Mouse (Mus musculus) midbrain, embryonic 10.5 days (tissue): Measurements from ENCODE around the gene Dcbld2. TPM values are rescaled to one million over a fixed set of nuclear protein-coding genes. Genes with fewer than 3 reads are reported as not detected.

Experiments used
- DNase-seq: peaks from one replicate; pipeline ENCODE4 v3.0.0-alpha.2; 2017; ENCODE audit warnings: low spot score
- H3K27ac ChIP-seq: fragments of 300-500 bp; sonication (generic); replicated peaks from 2 replicates; pipeline ENCODE4 v1.5.1; 2016; ENCODE audit warnings: mild to moderate bottlenecking
- H3K27me3 ChIP-seq: fragments of 300-500 bp; sonication (generic); 2 replicates; pipeline ENCODE4 v1.6.1; 2016; ENCODE audit warnings: low read depth, mild to moderate bottlenecking; ENCODE audit not compliant: poor library complexity, severe bottlenecking
- H3K36me3 ChIP-seq: fragments of 300-500 bp; sonication (generic); 2 replicates; pipeline ENCODE4 v1.6.1; 2016; ENCODE audit warnings: mild to moderate bottlenecking, moderate library complexity
- H3K4me1 ChIP-seq: fragments of 300-500 bp; sonication (generic); 2 replicates; pipeline ENCODE4 v1.6.1; 2016
- H3K4me3 ChIP-seq: fragments of 300-500 bp; sonication (generic); 2 replicates; pipeline ENCODE4 v1.5.1; 2016; ENCODE audit warnings: mild to moderate bottlenecking, moderate library complexity
- H3K9me3 ChIP-seq: fragments of 300-500 bp; sonication (generic); replicated peaks from 2 replicates; pipeline ENCODE4 v1.6.1; 2016; ENCODE audit warnings: mild to moderate bottlenecking
- WGBS: fragments of 180-500 bp; shearing (Covaris S2); methylation state at CpG from one replicate; pipeline ENCODE4 v1.1.7; 2016; 5-methylcytosine and 5-hydroxymethylcytosine counted together
- polyA plus RNA-seq: library from polyadenylated mRNA; unstranded; fragments of >200 nt; fragmentation: Nextera tagmentation; extraction: Ambion mirVana; gene quantifications from 2 replicates; pipeline ENCODE4 v1.2.1, GENCODE M21; 2016

The Dcbld2 gene
- polyA plus RNA-seq: 6.5 and 7.5 TPM in 2 replicates

DNA sequence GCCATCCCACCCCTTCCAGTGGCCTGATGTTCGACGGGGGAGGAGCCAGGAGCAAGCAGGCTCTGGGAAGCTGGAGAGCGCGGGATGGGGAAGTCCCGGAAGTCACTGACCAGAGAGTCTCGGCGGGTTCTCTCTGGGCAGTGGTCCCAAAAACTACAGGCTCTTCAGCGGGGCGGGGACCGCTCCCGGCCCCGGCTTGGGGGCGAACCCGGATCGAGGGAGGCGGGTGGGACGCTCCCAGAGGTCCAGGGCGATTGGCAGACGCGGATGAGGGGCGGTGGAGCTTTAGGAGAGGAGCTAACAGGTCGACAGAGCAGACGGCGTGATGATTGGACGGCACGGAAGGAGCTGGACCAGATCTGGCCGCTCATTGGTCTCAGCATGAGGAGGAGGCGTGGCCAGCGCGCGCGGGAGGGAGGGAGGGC is at the start of gene Dcbld2:
Gene Dcbld2 (plus strand): TSS at position 382 of the 425 bp plus-strand sequence.
- Histone ChIP-seq H3K4me1 (peaks cover 23% of the 10 kb centered on the region), H3K4me3 (peak within 1 kb of the TSS; percentile 92), H3K27ac (peak within 1 kb of the TSS; percentile 95), H3K27me3 (no peaks in the 10 kb centered on the region), H3K36me3 (no peaks in the 10 kb centered on the region), H3K9me3 (no peaks in the 10 kb centered on the region)
- WGBS: under 1% methylated on average over 30 of the region's 32 CpGs
- peak; percentile 98 for DNase-seq

DNA sequence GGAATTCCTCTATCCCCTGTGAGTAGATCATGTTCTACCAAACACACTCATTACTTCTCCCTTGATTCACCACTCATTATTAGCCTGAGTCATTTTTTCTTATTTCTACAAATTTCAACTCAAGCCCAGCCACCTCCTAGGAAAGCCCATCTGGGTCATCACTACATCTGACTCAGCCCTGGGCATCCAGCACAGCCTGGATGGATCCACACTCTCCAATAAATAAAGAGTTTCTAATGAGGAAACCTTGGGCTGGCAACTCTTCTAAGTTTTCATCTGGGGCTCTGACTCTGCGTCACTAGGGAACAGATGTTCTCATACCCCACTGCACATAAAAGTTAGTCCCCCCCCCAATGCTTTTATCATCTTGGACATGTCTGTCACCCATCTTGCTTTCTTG is 31.1 kb upstream of the Dcbld2 start:
- H3K27ac ChIP-seq: no peak overlapping the region
- H3K9me3 ChIP-seq: no peaks in the 10 kb centered on the region
- no peaks in the 10 kb centered on the region for H3K4me1 ChIP-seq
- no peak overlapping the region for H3K4me3 ChIP-seq
- WGBS: 86% methylated on average over 1 of the region's 1 CpGs
- no peak for DNase-seq
- H3K27me3 ChIP-seq: no peaks in the 10 kb centered on the region
- H3K36me3 ChIP-seq: no peaks in the 10 kb centered on the region

DNA sequence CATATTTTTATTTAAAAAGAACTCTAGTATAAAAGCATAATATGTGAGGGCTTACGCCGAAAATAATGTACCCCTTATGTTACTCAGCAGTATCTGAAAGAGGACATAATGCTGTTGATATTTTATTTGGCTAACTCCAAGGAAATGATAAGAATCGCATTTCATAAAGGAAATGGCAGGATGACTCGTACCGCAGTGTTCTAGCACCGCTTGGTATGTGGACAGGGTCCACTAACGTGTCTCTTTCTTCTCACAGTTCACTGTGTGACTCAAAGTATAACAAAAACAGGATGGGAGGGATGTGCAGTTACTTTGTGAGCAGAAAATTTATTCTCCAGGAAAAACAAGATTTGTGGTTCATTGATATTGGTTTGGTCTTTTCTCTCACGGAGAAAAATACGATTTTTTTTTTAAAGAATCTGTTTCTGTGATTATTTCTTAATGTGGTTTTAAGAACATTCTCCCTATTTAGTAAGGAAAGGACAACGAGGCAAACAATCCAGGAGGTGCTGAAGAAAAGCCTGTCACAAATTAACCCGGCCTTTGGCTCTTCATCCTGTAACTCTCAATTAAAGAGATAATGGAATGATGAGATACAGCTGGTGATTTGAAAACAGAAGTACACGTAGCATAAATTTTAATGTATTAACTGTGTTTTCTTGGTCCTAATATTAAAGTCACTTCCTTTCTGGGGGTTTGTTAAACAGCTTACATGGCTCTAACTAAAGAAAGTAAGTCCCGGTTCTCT is 30.3 kb upstream of the Dcbld2 start:
- H3K27ac ChIP-seq: no peak overlapping the region
- 83% methylated on average over 13 of the region's 13 CpGs for WGBS
- no peaks in the 10 kb centered on the region for H3K4me1 ChIP-seq
- no peak for DNase-seq
- no peaks in the 10 kb centered on the region for H3K9me3 ChIP-seq
- no peak overlapping the region for H3K4me3 ChIP-seq
- H3K36me3 ChIP-seq: no peaks in the 10 kb centered on the region
- H3K27me3 ChIP-seq: no peaks in the 10 kb centered on the region

DNA sequence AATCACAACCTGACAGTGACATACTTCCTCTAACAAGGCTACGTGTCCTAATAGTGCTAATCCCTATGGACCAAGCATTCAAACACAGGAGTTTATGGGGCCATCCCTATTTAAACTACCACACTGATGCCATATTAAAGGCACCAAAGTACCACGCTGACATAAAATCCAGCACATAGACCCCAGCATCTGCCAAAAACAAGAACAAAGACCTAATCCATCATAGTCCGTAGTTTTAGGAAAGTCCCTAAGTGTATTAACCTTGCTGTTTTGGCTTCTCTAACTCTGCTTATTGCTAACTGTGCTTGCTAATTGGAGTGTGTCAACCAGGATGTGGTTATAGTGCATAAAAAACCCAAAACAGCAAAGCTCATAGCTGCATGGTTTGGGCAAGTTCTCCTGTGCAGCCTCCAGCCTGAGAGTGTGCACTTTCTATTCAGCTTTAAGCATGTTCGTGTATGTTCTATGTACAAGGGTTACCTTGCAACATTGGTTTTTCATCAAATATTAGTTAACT is 21.9 kb upstream of the Dcbld2 start:
- H3K27ac ChIP-seq: no peak overlapping the region
- no peaks in the 10 kb centered on the region for H3K9me3 ChIP-seq
- DNase-seq: no peak
- peaks cover 9% of the 10 kb centered on the region for H3K4me1 ChIP-seq
- H3K36me3 ChIP-seq: no peaks in the 10 kb centered on the region
- no peaks in the 10 kb centered on the region for H3K27me3 ChIP-seq
- WGBS: 93% methylated on average over 4 of the region's 4 CpGs
- no peak overlapping the region for H3K4me3 ChIP-seq

DNA sequence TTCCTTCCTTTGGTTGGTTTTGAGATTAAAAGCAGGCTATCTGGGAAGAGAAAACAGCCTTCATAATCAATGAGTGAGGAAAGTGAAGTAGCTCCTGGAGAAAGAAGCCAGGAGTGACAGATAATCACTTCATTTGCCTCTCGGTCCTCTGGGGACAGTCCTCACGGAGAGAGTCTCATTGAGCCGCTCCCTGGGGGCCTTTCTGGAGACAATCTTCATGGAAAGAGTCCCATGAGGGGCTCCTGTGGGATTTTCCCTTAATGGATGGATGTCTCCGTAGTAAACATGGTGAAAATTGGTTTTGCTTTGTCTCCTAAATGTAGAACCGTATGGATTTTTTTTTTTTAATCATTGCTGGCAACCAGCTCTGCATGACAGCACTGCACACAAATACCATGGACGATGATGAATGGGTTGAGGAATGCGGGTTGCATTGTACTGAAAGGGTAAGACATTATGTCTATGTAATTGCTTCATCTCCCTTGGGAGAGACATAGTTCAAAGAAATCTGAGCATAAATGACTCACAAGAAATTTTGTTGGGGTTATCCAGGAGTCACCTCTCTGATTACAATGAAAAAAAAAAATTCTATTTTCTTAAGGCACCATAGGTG is 19.0 kb upstream of the Dcbld2 start:
- H3K27ac ChIP-seq: 0 out of 2 replicates have a peak overlapping the region, but pooled peaks have one; percentile 33
- H3K27me3 ChIP-seq: no peaks in the 10 kb centered on the region
- peaks cover 9% of the 10 kb centered on the region for H3K4me1 ChIP-seq
- WGBS: 24% methylated on average over 7 of the region's 7 CpGs
- no peak for DNase-seq
- H3K36me3 ChIP-seq: no peaks in the 10 kb centered on the region
- no peaks in the 10 kb centered on the region for H3K9me3 ChIP-seq
- H3K4me3 ChIP-seq: no peak overlapping the region

DNA sequence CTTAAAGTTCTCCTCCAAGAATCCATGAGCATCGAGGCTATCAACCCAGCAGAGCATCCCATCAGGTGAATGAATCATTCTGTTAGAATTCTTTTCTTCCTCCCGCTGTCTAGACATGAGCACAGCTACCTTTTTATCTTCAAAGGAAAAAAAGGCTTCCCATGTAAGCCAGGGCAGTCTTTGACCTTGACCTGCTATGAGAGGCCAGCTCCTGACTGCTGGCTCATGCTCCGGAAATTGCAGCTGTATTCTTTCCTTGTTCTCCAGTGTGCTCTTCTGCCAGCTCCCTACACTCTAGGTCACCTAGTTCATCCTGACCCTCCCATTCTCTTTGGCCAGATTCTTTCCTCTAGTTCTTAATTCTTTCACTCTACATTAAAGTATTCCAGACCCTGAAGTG is 15.2 kb upstream of the Dcbld2 start:
- 81% methylated on average over 3 of the region's 3 CpGs for WGBS
- Histone ChIP-seq H3K27ac (no peak overlapping the region), H3K4me3 (no peak overlapping the region), H3K36me3 (no peaks in the 10 kb centered on the region), H3K4me1 (peaks cover 9% of the 10 kb centered on the region), H3K27me3 (no peaks in the 10 kb centered on the region), H3K9me3 (no peaks in the 10 kb centered on the region)
- DNase-seq: no peak

DNA sequence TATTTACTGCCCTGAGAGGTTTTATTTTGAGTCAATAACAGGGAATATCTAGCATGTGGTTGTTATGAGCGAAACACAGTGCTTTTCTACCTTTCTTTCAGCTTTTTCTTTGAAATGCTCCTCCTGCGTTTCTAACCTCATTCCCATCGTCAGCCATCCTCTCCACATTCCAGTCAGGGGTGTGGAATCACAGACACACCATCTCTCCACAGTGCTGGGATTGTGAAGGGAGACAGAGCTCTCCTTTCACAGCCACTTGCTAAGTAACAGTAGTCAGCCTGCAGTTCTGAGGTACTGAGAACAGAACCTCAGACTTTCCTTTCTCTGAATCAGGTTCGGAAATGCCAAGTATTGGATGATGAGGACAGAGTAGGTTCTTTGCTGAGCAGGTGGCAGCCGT is 14.1 kb upstream of the Dcbld2 start:
- Histone ChIP-seq H3K9me3 (no peaks in the 10 kb centered on the region), H3K27me3 (no peaks in the 10 kb centered on the region), H3K4me3 (no peak overlapping the region), H3K36me3 (no peaks in the 10 kb centered on the region), H3K27ac (no peak overlapping the region), H3K4me1 (peaks cover 3% of the 10 kb centered on the region)
- DNase-seq: no peak
- WGBS: 83% methylated on average over 5 of the region's 5 CpGs

DNA sequence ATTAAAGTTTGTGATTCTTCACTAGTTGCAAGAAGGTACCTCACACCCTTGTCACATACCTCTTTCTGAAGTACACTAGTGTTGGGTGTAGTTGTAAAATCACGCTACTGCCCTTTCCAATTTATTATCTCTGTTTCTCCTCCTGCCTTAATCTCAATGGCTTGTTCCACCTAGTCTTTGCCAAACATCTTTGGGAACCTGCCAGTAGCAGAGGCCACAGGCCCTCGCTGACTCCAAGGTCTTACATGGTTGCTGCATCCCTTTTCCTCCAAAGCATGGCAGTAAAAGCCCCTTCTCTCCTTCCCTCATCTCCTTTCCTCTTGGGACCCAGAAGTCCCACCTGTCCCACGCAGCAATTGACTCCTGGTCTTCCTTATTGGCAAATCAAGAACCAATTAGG is 9.6 kb upstream of the Dcbld2 start:
- no peak overlapping the region for H3K27ac ChIP-seq
- H3K36me3 ChIP-seq: no peaks in the 10 kb centered on the region
- H3K27me3 ChIP-seq: no peaks in the 10 kb centered on the region
- H3K4me1 ChIP-seq: peaks cover 3% of the 10 kb centered on the region; the same call in 1 of the 2 replicates
- WGBS: 87% methylated on average over 3 of the region's 3 CpGs
- no peaks in the 10 kb centered on the region for H3K9me3 ChIP-seq
- no peak overlapping the region for H3K4me3 ChIP-seq
- DNase-seq: no peak

DNA sequence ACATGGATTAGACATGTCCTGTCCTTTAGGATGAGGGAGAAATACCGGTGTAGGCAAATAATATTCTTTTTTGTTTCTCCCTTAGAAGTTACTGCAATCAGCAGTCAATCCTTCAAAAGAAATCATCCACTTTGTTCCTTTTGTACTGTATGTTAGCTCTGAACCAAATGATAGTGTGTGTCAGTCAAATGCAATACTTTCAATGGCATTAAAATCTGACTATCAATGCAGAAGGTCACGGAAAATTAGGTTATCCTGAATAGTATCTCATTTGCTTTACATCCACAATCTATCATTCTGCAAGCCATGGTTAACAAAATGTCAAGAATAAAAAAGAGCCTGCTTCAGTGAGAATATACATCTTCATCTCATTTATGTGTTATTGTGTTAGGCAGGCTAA is 7.2 kb upstream of the Dcbld2 start:
- H3K9me3 ChIP-seq: no peaks in the 10 kb centered on the region
- DNase-seq: no peak
- peaks cover 3% of the 10 kb centered on the region; the same call in 1 of the 2 replicates for H3K4me1 ChIP-seq
- no peaks in the 10 kb centered on the region for H3K36me3 ChIP-seq
- H3K27ac ChIP-seq: no peak overlapping the region
- no peak overlapping the region for H3K4me3 ChIP-seq
- WGBS: 81% methylated on average over 2 of the region's 2 CpGs
- no peaks in the 10 kb centered on the region for H3K27me3 ChIP-seq

DNA sequence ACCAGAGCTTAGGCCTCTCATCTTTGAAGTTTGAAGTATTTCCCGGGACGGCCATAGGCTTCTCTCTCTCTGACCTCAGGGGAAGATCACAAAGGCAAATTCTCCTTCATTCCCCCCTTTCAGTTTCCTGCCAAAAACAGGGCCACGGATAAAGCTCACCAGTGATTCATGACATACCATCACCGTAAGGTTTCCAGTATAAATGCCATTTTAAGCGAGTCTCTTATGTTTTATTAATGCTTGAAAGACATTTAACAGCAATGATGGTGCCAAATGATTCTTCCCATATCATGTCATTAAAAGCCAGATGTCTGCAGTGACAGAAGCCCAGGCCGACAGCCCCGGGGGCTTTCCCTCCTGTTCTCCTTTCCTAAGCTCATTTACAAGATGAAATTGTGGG is 3.6 kb upstream of the Dcbld2 start:
- Histone ChIP-seq H3K4me1 (peaks cover 10% of the 10 kb centered on the region), H3K27ac (0 out of 2 replicates have a peak overlapping the region, but pooled peaks have one; percentile 17), H3K36me3 (no peaks in the 10 kb centered on the region), H3K4me3 (no peak overlapping the region), H3K9me3 (no peaks in the 10 kb centered on the region), H3K27me3 (no peaks in the 10 kb centered on the region)
- DNase-seq: no peak
- WGBS: 76% methylated on average over 7 of the region's 7 CpGs

DNA sequence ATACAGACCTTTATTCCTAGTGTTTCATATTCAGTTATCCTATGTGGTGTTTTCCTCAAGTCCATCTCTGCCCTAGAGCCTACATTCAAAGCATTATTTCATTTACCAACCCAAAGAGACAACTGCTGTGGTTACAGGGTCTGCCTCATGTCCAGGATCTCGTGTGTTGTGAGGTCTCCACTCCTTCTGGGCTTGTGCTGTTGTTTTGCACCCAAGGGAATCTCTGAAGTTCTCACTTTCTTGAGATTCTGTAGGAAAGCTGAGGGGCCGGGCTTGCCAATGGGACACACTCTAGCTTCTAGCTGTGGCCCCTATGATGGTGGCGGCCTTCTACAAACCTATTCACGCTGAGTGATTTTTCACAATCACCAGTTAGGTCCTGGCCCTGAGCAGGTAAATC is 3.0 kb upstream of the Dcbld2 start:
- Histone ChIP-seq H3K27ac (no peak overlapping the region), H3K9me3 (no peaks in the 10 kb centered on the region), H3K36me3 (no peaks in the 10 kb centered on the region), H3K4me1 (peaks cover 16% of the 10 kb centered on the region), H3K27me3 (no peaks in the 10 kb centered on the region), H3K4me3 (no peak overlapping the region)
- 87% methylated on average over 4 of the region's 4 CpGs for WGBS
- no peak for DNase-seq

DNA sequence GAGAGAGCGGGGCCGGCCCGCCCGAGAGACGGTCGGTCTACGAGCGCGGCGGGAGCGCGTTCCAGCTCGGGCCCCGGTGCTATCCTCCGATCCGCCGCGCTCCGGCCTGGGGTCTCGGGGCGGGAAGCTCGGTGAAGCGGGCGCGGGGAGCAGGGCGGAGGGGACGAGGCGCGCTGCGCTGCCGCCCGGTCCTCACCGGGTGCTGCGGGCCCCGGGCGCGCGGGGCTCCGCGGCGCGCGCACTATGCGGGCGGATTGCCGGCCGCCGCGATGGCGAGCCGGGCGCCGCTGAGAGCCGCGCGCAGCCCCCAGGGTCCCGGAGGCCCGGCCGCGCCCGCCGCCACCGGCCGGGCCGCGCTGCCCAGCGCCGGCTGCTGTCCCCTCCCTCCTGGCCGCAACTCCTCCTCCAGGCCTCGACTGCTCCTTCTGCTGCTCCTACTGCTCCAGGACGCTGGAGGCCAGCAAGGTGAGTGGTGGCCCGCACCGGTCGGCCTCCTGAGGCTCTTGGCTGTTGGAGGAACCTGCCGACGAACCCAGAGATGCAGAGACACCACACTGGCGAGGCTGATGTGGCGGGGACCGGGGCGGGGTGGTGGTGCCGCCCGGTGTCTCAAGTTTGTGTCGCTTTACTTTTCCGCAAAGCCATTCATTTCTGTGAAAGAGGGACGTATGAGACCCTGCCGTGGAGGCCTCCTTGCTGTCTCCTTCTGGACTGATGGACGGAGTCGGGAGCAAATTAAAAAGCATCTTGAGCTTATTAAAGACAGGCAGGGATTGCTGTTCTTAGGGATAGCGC is 441 bp downstream of the Dcbld2 start:
- peak overlapping the region; percentile 95 for H3K27ac ChIP-seq
- H3K4me3 ChIP-seq: peak overlapping the region; percentile 92
- no peaks in the 10 kb centered on the region for H3K9me3 ChIP-seq
- no peaks in the 10 kb centered on the region for H3K27me3 ChIP-seq
- WGBS: under 1% methylated on average over 69 of the region's 89 CpGs
- peaks cover 20% of the 10 kb centered on the region for H3K4me1 ChIP-seq
- H3K36me3 ChIP-seq: no peaks in the 10 kb centered on the region
- peak; percentile 65 for DNase-seq
